Mouse (Mus musculus): ENCODE data around the gene Asnsd1.
"Not testable (repeated sequence)": the region's sequence is repeated elsewhere in the genome, so short reads cannot be mapped to it uniquely, and the experiment has no call there.

The Asnsd1 gene

GRCm38 (mm10) chr1:53352327-53353261 lies at the start of gene Asnsd1, which contains the start of the genes Asdurf and Gm28551:
Gene Asnsd1 (minus strand): TSS chr1:53352752.
Gene Asdurf (minus strand): TSS chr1:53352619.
Gene Gm28551 (minus strand): TSS chr1:53352667.
- peak; percentile 97 to 98 for DNase-seq

DNA sequence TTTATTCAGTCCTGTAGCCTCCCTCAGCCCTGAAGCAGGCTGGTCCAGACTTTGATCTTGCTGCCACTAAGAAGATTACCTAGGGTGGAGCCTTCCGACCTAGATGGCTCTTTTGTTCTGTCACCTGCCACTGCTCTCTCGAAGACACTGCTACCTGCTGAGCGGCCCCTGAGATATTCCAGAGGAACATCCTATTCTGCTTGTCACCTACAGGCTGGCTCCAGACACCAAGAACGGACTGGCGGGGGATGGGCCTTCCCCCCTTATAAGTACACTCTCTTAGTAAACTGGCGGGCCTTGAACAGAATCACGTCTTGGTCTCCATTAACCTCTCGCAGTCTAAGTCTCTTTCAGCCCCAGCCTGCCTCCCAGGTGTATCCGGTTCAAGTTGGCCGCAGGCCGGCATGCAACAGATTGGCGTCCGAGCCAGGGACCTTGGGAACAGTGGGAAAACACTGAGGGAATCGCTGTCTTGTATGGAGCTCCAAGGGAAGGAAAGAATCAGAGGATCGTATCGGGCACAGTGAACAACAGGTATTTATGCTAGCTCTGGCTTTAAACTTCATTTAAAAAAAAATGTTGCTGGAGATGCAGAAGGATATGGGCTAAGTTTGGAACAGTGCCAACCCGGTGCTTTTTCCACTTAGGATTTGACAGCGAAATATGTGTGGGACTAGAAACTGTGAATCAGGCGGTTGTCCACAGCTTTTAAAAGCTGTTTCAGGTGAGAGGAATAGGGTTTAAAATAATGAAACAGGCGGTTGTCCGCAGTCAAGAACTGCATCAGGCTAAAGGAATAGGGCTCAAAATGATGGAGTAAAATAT lies 41.6 kb upstream of the Asnsd1 start:
- DNase-seq = not testable (repeated sequence)

GRCm38 (mm10) chr1:53388762-53389161 lies 36.2 kb upstream of the Asnsd1 start:
- DNase-seq = no peak

GRCm38 (mm10) chr1:53384085-53384688 lies 31.6 kb upstream of the Asnsd1 start:
- no peak for DNase-seq

DNA sequence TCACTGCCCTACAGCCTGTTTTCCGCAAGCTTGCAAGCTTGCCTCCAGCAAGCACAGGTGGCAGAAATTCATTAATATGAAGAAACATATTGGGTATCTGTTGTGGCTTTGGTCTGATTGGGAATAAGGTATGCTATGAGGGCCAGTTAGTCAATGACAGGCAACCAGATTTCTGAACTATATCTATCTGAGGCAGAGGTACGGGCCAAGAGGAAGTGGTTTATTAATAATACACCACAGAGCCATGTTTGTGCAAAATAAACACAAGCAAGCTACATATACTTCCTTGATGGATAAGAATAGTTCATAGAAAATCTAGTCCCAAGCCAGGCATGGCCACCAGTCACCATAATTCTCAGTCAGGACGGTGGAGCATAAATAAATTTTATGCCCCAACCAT lies 25.2 kb upstream of the Asnsd1 start:
- DNase-seq = no peak

DNA sequence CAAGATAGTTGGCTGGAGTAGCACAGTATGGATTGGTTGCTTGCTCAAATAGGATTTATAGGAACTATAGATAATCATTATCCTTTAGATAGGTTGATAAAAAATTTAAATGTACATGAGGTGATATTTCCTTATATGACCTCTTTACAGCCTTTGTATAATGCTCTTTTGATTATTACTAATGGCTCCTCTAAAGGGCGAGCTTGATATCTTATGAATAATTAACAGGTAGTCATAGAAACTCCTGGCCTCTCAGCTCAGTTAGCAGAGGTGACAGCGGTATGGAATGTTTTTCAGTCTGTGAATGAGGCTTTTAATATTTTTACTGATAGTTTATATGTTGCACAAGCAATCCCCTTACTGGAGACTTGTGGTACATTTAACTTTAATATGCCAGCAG lies 23.4 kb upstream of the Asnsd1 start:
- DNase-seq = not testable (repeated sequence)

GRCm38 (mm10) chr1:53358988-53359387 lies 6.4 kb upstream of the Asnsd1 start:
- DNase-seq = no peak

- DNase-seq = no peak
Measured at GRCm38 (mm10) chr1:53341071-53341470, 11.5 kb downstream of the Asnsd1 start.

DNA sequence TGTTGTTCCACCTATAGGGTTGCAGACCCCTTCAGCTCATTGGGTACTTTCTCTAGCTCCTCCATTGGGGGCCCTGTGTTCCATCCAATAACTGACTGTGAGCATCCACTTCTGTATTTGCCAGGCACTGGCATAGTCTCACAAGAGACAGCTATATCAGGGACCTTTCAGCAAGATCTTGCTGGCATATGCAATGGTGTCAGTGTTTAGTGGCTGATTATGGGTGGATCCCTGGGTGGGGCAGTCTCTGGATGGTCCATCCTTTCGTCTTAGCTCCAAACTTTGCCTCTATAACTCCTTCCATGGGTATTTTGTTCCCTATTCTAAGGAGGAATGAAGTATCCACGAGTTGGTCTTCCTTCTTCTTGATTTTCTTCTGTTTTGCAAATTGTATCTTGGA lies 15.1 kb downstream of the Asnsd1 start:
- not testable (repeated sequence) for DNase-seq

DNA sequence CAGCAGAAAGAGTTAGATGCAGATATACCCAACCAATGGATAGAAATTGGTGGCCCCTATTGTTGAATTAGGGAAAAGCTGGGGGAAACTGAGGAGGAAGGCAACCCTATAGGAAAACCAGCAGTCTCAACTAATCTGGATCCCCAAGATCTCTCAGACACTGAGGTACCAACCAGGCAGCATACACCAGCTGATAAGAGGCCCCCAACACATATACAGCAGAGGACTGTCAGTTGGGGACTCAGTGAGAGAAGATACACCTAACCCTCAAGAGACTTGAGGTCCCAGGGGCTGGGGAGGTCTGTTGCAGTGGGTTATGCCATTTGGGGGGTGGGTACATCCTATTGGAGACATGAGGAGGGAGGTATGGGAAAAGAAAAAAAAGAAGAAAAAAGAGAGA lies 17.1 kb downstream of the Asnsd1 start:
- no peak for DNase-seq

- not testable (repeated sequence) for DNase-seq
Measured at GRCm38 (mm10) chr1:53333527-53333926, 19.0 kb downstream of the Asnsd1 start.

DNA sequence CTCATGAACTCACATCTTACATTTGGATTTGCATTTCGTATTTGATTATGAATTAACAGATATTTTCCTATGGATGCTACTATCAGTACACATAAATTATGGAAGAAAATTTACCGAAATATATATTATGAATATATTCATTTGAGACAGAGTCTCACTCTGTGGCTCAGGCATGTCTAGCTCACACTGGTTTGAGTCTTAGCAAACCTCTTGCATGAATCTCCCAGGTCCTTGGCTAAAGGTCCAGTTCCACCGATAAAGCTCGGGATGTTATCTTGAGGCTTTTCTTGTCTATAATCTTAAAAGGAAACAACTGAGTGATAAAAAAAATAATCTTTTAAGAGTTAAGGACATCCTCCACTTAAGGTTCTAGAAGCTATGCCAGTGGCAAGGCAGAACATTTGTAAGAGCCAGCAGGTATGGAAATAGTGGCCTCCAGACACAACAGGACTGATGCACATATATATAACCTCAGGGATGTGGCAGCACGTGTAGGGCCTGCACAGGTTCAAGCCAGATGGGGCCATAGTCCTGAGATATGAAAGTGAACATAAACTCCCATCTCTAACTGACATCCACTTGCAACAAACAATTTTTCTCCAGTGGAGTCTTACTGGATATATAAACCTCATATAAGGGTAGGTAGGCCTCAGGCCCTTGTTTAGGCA lies 27.6 kb downstream of the Asnsd1 start:
- DNase-seq = no peak

- no peak for DNase-seq
Measured at GRCm38 (mm10) chr1:53324277-53324676, 28.3 kb downstream of the Asnsd1 start.

DNA sequence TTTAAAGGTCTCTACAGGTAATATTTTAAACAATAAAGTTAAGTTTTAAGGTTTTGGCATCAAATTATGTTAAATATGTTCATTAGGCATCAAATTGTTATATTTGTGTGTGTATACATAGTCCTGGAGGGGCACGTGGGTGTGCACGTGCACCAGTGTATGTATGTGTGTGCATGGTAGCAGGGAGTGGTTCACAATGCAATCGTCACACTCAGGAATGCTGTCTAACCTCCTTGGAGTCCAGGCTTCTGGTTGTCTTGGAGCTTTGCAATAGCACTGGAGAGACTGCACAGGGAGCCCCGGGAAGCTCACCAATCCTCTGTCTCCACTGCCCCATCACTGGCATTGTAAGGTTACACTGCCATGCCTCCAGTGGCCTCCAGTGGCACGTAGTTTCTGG lies 29.3 kb downstream of the Asnsd1 start:
- no peak for DNase-seq

DNA sequence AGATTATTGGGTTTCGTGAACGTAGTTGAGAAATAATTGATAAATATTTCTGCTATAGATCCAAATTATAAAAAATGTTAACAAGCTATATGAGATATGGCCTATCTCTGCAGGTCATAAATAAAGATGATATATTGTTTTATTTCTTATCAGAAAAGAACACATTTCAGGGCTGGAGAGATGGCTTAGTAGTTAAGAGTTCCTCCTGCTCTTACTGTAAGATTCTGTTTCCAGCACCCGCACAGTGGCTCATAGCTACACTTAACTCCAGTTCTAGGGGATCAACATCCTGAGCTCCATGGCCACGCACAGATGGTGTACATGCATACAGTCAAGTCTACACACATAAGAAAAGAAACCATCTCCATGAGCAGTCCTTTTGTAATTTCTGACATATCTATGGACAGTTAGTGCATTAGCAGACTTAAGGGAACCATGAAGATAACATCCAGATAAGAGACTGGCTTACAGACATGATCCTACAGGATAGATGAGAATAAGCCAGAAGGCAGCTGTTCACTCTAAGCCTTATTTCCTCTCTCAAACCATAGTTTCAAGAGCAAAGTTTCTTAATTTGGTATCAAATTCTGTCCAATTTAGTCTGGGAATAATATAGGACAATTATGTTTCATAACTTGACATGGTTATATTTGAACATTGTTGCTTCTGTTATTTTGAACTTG lies 30.7 kb downstream of the Asnsd1 start:
- DNase-seq = no peak

GRCm38 (mm10) chr1:53312989-53313967 lies 39.3 kb downstream of the Asnsd1 start, which contains the start of gene Osgepl1:
Gene Osgepl1 (plus strand): TSS chr1:53313624.
- DNase-seq = peak; percentile 80 to 83

GRCm38 (mm10) chr1:53300506-53300905 lies 52.0 kb downstream of the Asnsd1 start:
- no peak for DNase-seq

GRCm38 (mm10) chr1:53296581-53297383 lies 55.8 kb downstream of the Asnsd1 start, which contains the start of the genes Pms1, Ormdl1 and Gm28778:
Gene Pms1 (minus strand): TSS chr1:53297018.
Gene Ormdl1 (plus strand): TSS chr1:53297095.
Gene Gm28778 (plus strand): TSS chr1:53297111.
- DNase-seq = peak; percentile 96
